Mouse (Mus musculus): ENCODE data around the gene Myo1d.

Myo1d gene

DNA sequence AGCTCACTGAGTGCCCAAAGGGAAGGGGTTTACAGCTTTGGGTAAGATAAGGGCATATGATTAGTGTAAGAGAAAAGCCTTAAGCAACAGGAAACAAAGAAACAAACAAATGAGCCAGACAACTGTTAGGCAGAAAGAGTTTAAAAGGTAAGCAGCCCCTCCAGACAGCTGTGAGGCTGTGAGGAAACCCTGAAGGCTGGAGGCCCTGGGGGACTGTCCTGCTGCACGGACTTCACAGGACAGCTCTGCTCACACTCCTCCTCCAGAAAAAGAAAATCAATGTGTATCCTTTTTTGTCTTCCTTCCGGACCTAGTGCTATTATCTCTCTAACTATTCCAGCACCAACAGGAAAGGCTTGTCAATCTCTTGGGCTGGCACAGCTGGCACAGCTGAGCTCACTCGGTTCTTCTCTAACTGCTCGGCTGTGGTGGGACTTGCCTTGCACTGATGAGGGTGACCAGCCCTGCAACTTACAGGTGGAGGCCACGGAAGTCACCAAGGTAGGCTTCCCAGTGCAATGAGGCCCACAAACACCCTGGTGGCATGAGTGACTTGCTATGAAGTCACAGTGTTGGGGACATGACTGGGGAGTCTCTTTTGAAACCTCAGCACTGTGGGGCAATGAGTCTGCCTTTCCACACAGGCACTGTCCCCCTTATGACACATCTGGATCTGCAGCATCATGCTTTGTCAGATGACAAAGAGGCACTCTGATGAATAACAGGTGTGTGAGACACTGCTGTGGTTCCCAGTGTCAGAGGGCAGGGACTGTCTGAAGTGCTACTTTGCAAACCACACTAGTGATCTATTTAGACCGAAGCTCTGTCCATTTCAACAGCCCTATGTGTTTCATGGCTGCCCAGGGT is 275.1 kb downstream of the Myo1d start:
- DNase-seq (ENCODE audit: low spot score in 2 of 2) = no peak

- peak; percentile 89 to 96 for DNase-seq (ENCODE audit: low spot score in 2 of 2)
Measured at GRCm38 (mm10) chr11:80503726-80504452, 275.9 kb downstream of the Myo1d start.

GRCm38 (mm10) chr11:80503281-80503680 is 276.5 kb downstream of the Myo1d start:
- no peak for DNase-seq (ENCODE audit: low spot score in 2 of 2)

- no peak for DNase-seq (ENCODE audit: low spot score in 2 of 2)
Measured at GRCm38 (mm10) chr11:80499550-80499952, 280.3 kb downstream of the Myo1d start.

DNA sequence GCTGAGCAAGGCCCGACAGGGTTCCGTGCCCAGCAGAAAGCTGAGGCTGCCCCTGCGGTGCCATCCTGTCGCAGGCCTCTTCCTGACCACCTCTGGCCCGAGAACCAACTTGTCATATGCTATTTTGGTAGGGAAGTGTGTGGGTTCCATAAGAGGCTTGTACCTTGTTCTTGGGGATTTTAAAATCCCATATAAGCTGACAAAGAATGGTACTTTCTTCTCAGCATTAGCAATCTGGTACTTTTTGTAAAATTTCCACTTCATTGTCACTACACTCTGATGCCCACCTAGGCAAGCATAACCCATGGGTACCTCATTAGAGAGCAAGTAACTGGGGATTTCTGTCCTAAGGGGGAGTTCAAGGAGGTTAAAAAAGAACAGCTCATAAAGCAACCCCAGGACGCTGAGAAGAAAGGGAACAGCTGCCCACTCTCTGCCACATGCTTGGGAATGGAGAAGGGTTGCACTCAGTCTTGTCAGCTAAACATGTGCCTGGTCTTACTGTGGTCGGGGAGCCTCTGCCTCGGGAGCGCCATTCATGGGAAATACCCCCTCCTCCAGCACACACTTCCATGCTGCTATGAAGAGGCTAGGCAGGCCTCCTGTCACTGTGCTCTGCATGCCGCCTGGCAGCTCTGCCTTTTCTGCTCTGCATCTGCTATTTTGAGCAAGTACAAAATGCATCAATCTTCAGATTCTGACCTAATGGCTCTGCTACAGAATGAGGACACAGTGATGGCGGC is 281.3 kb downstream of the Myo1d start:
- DNase-seq (ENCODE audit: low spot score in 2 of 2) = no peak

- DNase-seq (ENCODE audit: low spot score in 2 of 2) = no peak
Measured at GRCm38 (mm10) chr11:80497225-80497919, 282.5 kb downstream of the Myo1d start.

DNA sequence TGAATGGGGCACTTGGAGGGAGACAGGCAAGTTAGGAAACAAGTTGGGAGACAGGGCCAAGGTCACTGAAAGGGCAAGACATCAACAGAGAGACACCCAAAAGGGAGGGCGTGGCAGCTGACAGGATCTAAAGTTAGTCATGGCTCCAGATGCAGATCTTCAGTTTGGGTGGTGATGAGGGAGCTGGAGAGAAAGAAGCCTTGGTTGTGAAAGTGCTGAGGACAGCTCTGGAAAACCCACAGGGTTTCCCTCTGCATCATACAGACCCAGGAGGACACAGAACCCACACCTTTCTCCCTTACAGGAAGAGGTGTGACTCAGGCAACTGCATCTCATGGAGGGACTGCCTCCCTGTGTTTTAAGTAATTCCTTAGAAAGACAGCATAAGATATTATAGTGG is 283.2 kb downstream of the Myo1d start:
- no peak for DNase-seq (ENCODE audit: low spot score in 2 of 2)

- no peak for DNase-seq (ENCODE audit: low spot score in 2 of 2)
Measured at GRCm38 (mm10) chr11:80495972-80496371, 283.9 kb downstream of the Myo1d start.

- DNase-seq (ENCODE audit: low spot score in 2 of 2) = no peak
Measured at GRCm38 (mm10) chr11:80494852-80495251, 285.0 kb downstream of the Myo1d start.

- DNase-seq (ENCODE audit: low spot score in 2 of 2) = no peak
Measured at GRCm38 (mm10) chr11:80493186-80493585, 286.6 kb downstream of the Myo1d start.

- DNase-seq (ENCODE audit: low spot score in 2 of 2) = no peak
Measured at GRCm38 (mm10) chr11:80490831-80491230, 289.0 kb downstream of the Myo1d start.

GRCm38 (mm10) chr11:80489882-80490196 is 290.0 kb downstream of the Myo1d start:
- no peak for DNase-seq (ENCODE audit: low spot score in 2 of 2)

- peak; percentile 68 to 79 for DNase-seq (ENCODE audit: low spot score in 2 of 2)
Measured at GRCm38 (mm10) chr11:80489172-80489881, 290.5 kb downstream of the Myo1d start.

- peak; percentile 65 to 73 for DNase-seq (ENCODE audit: low spot score in 2 of 2)
Measured at GRCm38 (mm10) chr11:80487904-80488587, 291.8 kb downstream of the Myo1d start.

DNA sequence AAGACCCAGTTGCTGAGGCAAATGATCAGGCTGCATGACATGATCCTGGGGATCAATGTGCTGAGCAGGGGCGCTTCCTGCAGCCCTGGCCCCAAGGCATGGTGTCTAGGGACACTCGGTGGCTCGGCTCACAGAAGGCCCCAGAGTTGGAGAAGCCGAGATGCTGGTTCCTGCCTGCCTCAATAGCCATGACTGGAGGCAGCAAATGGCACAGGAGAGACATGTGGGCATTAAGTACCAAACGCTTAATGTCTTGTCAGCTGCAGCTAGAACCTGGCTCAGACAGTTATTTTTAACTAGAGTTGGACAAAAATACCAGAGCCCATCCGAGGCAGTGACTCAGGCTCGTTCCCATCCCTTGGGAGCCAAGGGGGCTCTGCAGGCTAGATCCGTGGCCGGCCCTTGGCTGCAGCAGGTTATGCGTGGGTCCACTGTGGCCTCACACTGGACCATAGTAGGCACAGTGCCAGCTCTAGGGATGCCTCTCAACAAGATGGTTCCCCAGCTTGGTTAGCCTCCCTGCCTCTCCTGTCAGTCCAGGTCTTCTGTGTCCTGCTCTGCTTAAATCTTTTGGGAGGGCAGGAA is 294.1 kb downstream of the Myo1d start:
- DNase-seq (ENCODE audit: low spot score in 2 of 2) = peak in 1 of 2 experiments; percentile 43

DNA sequence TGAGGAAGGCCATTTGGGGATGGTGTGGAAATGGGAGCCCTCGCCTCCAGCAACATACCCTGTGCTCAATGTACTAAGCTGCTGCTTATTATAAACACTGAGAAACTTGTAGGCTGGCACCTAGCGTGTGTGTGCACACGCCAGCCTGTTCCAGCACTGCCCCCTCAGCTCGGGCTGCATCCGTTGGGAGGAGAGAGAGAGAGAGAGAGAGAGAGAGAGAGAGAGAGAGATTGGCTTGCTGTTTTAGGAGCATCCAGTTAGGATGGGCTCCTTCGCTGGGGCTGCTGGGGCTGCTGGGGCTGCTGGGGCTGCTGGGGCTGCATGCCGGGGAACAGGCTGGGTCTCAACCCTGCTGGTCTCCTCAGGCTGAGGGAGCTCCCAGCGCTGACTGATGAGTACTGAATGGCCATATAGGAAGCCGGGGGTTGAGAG is 294.7 kb downstream of the Myo1d start:
- peak; percentile 57 to 80 for DNase-seq (ENCODE audit: low spot score in 2 of 2)

- DNase-seq (ENCODE audit: low spot score in 2 of 2) = peak; percentile 78 to 91
Measured at GRCm38 (mm10) chr11:80484191-80484791, 295.5 kb downstream of the Myo1d start.

- DNase-seq (ENCODE audit: low spot score in 2 of 2) = no peak
Measured at GRCm38 (mm10) chr11:80483536-80484067, 296.2 kb downstream of the Myo1d start.

GRCm38 (mm10) chr11:80482921-80483320 is 296.9 kb downstream of the Myo1d start:
- DNase-seq (ENCODE audit: low spot score in 2 of 2) = peak; percentile 49 to 60

All from frontal cortex, postnatal 36 days (tissue).